ENCODE assay signal across 8 mouse cellular contexts in genomic region chr11:24677016-24677415, GRCm38 (mm10).
"Had no signal": no experiment of that assay in that cellular context is flagged by ENCODE, and none has a peak within 500 bp of the region (broad histone marks: within the 10 kb centered on the region; RNA-seq: fewer than 3 reads in every experiment).

No protein-coding gene starts in this region.

- DNase-seq: liver, embryonic 13.5 days; liver, postnatal 0 days; lung, adult 2 months; lung, postnatal 14 days; lung, postnatal 36 days; thymus, adult 18-20 months; thymus, postnatal 14 days; thymus, postnatal 36 days had no signal
